Mouse (Mus musculus) hindbrain, embryonic 13.5 days (tissue): ENCODE measurements around the gene Pdcd1lg2. TPM values are rescaled to one million over a fixed set of nuclear protein-coding genes. Genes with fewer than 3 reads are reported as not detected.

Experiments
- ATAC-seq: fragments of 200-750 bp; cut with Nextera tagmentation; 2 replicates; pipeline ENCODE4 v1.8.0; 2017; ENCODE audit warnings: moderate TSS enrichment; ENCODE audit not compliant: low FRiP score
- H3K27ac ChIP-seq: fragments of 300-500 bp; sonication (generic); 2 replicates; pipeline ENCODE4 v1.5.1; 2015; ENCODE audit warnings: inconsistent platforms, mild to moderate bottlenecking, moderate library complexity
- H3K27me3 ChIP-seq: fragments of 300-500 bp; sonication (generic); 2 replicates; pipeline ENCODE4 v1.6.1; 2015; ENCODE audit warnings: mild to moderate bottlenecking, inconsistent platforms
- H3K36me3 ChIP-seq: fragments of 300-500 bp; sonication (generic); 2 replicates; pipeline ENCODE4 v1.6.1; 2015; ENCODE audit warnings: mild to moderate bottlenecking, inconsistent platforms
- H3K4me1 ChIP-seq: fragments of 300-500 bp; sonication (generic); replicated peaks from 2 replicates; pipeline ENCODE4 v1.6.1; 2015; ENCODE audit warnings: inconsistent platforms
- H3K4me2 ChIP-seq: fragments of 300-500 bp; sonication (generic); 2 replicates; pipeline ENCODE4 v1.6.1; 2015; ENCODE audit warnings: inconsistent platforms, mild to moderate bottlenecking, moderate library complexity
- H3K4me3 ChIP-seq: fragments of 300-500 bp; sonication (generic); 2 replicates; pipeline ENCODE4 v1.5.1; 2015; ENCODE audit warnings: mild to moderate bottlenecking, inconsistent platforms
- H3K9ac ChIP-seq: fragments of 300-500 bp; sonication (generic); 2 replicates; pipeline ENCODE4 v1.6.1; 2015; ENCODE audit warnings: mild to moderate bottlenecking, inconsistent platforms
- H3K9me3 ChIP-seq: fragments of 300-500 bp; sonication (generic); 2 replicates; pipeline ENCODE4 v1.6.1; 2016; ENCODE audit warnings: inconsistent platforms
- WGBS: fragments of 180-500 bp; shearing (Covaris S2); methylation state at CpG from one replicate; pipeline ENCODE4 v1.1.7; 2015; 5-methylcytosine and 5-hydroxymethylcytosine counted together
- polyA plus RNA-seq: library from polyadenylated mRNA; unstranded; fragments of >200 nt; fragmentation: Nextera tagmentation; extraction: Ambion mirVana; gene quantifications from 2 replicates; pipeline ENCODE4 v1.2.1, GENCODE M21; 2015

Gene Pdcd1lg2
- polyA plus RNA-seq, 1 experiment from 2014 or later = not detected

DNA sequence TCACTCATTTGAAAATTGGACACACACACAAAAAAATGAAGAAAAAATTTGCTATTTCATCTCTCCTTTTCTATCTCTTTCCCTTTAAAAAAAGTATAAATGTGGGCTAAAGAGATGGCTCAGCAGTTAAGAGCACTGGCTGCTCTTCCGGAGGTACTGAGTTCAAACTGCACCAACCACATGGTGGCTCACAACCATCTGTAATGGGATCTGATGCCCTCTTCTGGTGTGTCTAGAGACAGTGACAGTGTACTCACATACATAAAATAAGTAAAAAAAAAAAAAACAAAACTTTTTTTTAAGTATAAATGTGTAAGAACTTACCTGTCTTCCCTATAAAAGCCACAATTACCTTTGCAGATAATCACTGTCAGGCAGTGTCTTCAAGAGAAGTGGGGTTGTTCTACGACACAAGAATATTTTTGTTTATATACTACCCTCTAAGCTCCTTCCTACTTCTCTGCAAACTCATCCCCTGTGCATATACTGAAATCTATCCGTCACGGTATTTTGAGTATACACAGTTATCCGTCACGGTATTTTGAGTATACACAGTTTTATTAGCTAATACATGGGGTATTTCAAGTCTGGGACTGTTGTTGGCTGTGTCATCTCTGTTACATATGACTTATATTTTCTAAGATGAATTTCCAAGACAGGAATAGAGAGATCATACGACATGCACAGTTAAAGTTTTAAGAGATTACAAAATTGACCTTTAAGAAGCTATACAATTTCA, 40.0 kb upstream of the Pdcd1lg2 start:
- Histone ChIP-seq H3K27me3 (peaks cover 5% of the 10 kb centered on the region; the same call in 1 of the 2 replicates), H3K9ac (no peak overlapping the region), H3K27ac (no peak overlapping the region), H3K4me1 (peaks cover 4% of the 10 kb centered on the region; the same call in 1 of the 2 replicates), H3K9me3 (no peaks in the 10 kb centered on the region), H3K36me3 (no peaks in the 10 kb centered on the region), H3K4me3 (no peak overlapping the region), H3K4me2 (no peak overlapping the region)
- no peak for ATAC-seq
- 96% methylated on average over 7 of the region's 7 CpGs for WGBS

- H3K27me3 ChIP-seq = peaks cover 5% of the 10 kb centered on the region; the same call in 1 of the 2 replicates
- no peak overlapping the region for H3K27ac ChIP-seq
- H3K36me3 ChIP-seq = no peaks in the 10 kb centered on the region
- no peaks in the 10 kb centered on the region for H3K9me3 ChIP-seq
- 82% methylated on average over 18 of the region's 18 CpGs for WGBS
- H3K9ac ChIP-seq = no peak overlapping the region
- no peak overlapping the region for H3K4me3 ChIP-seq
- peaks cover 4% of the 10 kb centered on the region; the same call in 1 of the 2 replicates for H3K4me1 ChIP-seq
- no peak overlapping the region for H3K4me2 ChIP-seq
- ATAC-seq = no peak
Measured at GRCm38 (mm10) chr19:29371284-29372081, 39.2 kb upstream of the Pdcd1lg2 start.

- Histone ChIP-seq H3K9me3 (no peaks in the 10 kb centered on the region), H3K9ac (no peak overlapping the region), H3K4me1 (peaks cover 4% of the 10 kb centered on the region; the same call in 1 of the 2 replicates), H3K4me3 (no peak overlapping the region), H3K4me2 (no peak overlapping the region), H3K36me3 (no peaks in the 10 kb centered on the region), H3K27ac (no peak overlapping the region), H3K27me3 (peaks cover 5% of the 10 kb centered on the region; the same call in 1 of the 2 replicates)
- no peak for ATAC-seq
- WGBS = 87% methylated on average over 4 of the region's 4 CpGs
Measured at GRCm38 (mm10) chr19:29372138-29372537, 38.6 kb upstream of the Pdcd1lg2 start.

GRCm38 (mm10) chr19:29372621-29373020, 38.1 kb upstream of the Pdcd1lg2 start:
- no peak for ATAC-seq
- H3K36me3 ChIP-seq = no peaks in the 10 kb centered on the region
- H3K4me3 ChIP-seq = no peak overlapping the region
- no peak overlapping the region for H3K4me2 ChIP-seq
- peaks cover 5% of the 10 kb centered on the region; the same call in 1 of the 2 replicates for H3K27me3 ChIP-seq
- no peak overlapping the region for H3K9ac ChIP-seq
- H3K9me3 ChIP-seq = no peaks in the 10 kb centered on the region
- peaks cover under 1% of the 10 kb centered on the region; the same call in 1 of the 2 replicates for H3K4me1 ChIP-seq
- 86% methylated on average over 3 of the region's 3 CpGs for WGBS
- no peak overlapping the region for H3K27ac ChIP-seq

DNA sequence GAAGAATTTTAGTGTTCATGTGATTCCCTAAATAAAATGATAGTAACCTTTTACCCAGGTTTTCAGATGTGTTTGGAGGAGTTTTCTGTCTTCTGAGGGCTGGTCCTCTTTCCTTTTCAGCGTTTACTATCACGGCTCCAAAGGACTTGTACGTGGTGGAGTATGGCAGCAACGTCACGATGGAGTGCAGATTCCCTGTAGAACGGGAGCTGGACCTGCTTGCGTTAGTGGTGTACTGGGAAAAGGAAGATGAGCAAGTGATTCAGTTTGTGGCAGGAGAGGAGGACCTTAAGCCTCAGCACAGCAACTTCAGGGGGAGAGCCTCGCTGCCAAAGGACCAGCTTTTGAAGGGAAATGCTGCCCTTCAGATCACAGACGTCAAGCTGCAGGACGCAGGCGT, 37.3 kb upstream of the Pdcd1lg2 start:
- ATAC-seq = no peak
- H3K9me3 ChIP-seq = no peaks in the 10 kb centered on the region
- peak overlapping the region; percentile 38 for H3K4me2 ChIP-seq
- peaks cover 5% of the 10 kb centered on the region; the same call in 1 of the 2 replicates for H3K27me3 ChIP-seq
- H3K9ac ChIP-seq = 0 out of 2 replicates have a peak overlapping the region, but pooled peaks have one; percentile 35
- peak overlapping the region; percentile 6; the same call in 1 of the 2 replicates for H3K4me3 ChIP-seq
- no peaks in the 10 kb centered on the region for H3K4me1 ChIP-seq
- no peaks in the 10 kb centered on the region for H3K36me3 ChIP-seq
- WGBS = 46% methylated on average over 11 of the region's 11 CpGs
- no peak overlapping the region for H3K27ac ChIP-seq

DNA sequence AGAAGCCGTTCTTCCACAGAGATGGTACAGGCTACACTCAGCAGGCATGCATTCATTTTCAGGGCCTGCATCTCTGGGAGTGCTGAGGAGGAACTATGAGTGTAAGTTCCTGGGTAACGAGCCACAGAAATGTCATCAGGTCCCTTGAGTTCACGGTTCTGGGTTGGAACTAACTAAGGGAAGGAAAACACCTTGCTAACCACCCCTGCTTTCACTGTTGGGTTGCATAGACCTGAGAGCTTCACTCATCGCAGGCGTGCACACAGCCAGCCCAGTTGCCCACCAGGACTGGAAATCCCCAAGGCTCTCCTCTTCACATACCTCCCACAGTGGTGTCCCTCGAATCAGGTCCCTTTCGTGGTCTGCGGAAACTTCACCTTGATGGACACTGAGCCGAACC, 35.8 kb upstream of the Pdcd1lg2 start:
- Histone ChIP-seq H3K9me3 (no peaks in the 10 kb centered on the region), H3K27ac (no peak overlapping the region), H3K27me3 (no peaks in the 10 kb centered on the region), H3K9ac (no peak overlapping the region), H3K36me3 (no peaks in the 10 kb centered on the region), H3K4me1 (no peaks in the 10 kb centered on the region), H3K4me3 (no peak overlapping the region), H3K4me2 (no peak overlapping the region)
- no peak for ATAC-seq
- WGBS = 93% methylated on average over 9 of the region's 9 CpGs

GRCm38 (mm10) chr19:29376382-29376781, 34.3 kb upstream of the Pdcd1lg2 start:
- Histone ChIP-seq H3K4me3 (no peak overlapping the region), H3K9me3 (no peaks in the 10 kb centered on the region), H3K36me3 (no peaks in the 10 kb centered on the region), H3K9ac (no peak overlapping the region), H3K4me1 (no peaks in the 10 kb centered on the region), H3K27ac (no peak overlapping the region), H3K4me2 (no peak overlapping the region), H3K27me3 (no peaks in the 10 kb centered on the region)
- WGBS = 70% methylated on average over 3 of the region's 3 CpGs
- ATAC-seq = no peak

- no peaks in the 10 kb centered on the region for H3K36me3 ChIP-seq
- H3K27me3 ChIP-seq = no peaks in the 10 kb centered on the region
- WGBS = 91% methylated on average over 14 of the region's 14 CpGs
- H3K4me2 ChIP-seq = no peak overlapping the region
- H3K27ac ChIP-seq = no peak overlapping the region
- no peaks in the 10 kb centered on the region for H3K9me3 ChIP-seq
- no peak overlapping the region for H3K4me3 ChIP-seq
- no peak for ATAC-seq
- H3K9ac ChIP-seq = no peak overlapping the region
- H3K4me1 ChIP-seq = no peaks in the 10 kb centered on the region
Measured at GRCm38 (mm10) chr19:29379839-29380603, 30.7 kb upstream of the Pdcd1lg2 start.

DNA sequence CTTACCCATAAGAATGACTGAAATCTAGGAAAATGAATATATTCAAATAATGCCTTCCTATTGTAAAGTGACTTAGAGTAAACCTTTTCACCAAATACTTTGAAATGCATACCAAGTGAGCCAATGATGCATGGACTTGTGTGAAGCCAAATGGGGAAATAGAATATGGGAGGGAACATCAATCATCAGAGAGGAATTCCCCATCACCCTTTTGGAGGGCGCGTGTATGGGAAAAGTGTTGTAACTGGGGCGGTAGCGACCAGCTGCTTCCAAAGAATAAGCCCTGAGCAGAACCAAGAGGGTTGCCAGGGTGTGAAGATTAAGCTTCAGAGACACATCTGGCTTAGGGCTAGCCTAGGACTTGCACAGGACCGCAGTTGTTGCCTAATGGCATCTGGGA, 27.4 kb upstream of the Pdcd1lg2 start:
- no peak overlapping the region for H3K9ac ChIP-seq
- H3K4me2 ChIP-seq = no peak overlapping the region
- ATAC-seq = no peak
- H3K27me3 ChIP-seq = no peaks in the 10 kb centered on the region
- no peaks in the 10 kb centered on the region for H3K9me3 ChIP-seq
- no peak overlapping the region for H3K4me3 ChIP-seq
- H3K4me1 ChIP-seq = no peaks in the 10 kb centered on the region
- no peaks in the 10 kb centered on the region for H3K36me3 ChIP-seq
- WGBS = 90% methylated on average over 5 of the region's 5 CpGs
- no peak overlapping the region for H3K27ac ChIP-seq

GRCm38 (mm10) chr19:29384412-29384811, 26.3 kb upstream of the Pdcd1lg2 start:
- H3K27me3 ChIP-seq = no peaks in the 10 kb centered on the region
- no peak overlapping the region for H3K4me3 ChIP-seq
- H3K9me3 ChIP-seq = no peaks in the 10 kb centered on the region
- ATAC-seq = no peak
- 92% methylated on average over 9 of the region's 9 CpGs for WGBS
- no peak overlapping the region for H3K27ac ChIP-seq
- no peak overlapping the region for H3K4me2 ChIP-seq
- H3K9ac ChIP-seq = no peak overlapping the region
- no peaks in the 10 kb centered on the region for H3K36me3 ChIP-seq
- H3K4me1 ChIP-seq = no peaks in the 10 kb centered on the region

DNA sequence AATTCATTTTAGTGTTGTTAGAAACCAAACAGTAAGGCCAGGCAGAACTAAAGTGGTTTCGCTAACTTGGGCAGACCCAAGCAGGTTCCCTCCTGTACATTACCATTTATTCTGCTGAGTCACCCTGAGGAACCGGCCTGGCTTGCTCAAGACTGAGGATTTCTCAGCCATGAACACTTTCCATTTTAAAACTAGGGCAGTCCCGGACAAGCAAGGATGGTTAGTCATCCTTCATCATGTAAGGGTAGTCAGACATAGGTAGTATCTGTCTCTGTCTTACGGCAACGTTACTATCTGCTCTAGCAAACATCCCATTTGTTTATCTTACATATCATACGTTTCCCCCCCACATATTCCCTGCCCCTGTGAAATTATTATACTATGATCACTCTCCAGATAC, 25.7 kb upstream of the Pdcd1lg2 start:
- Histone ChIP-seq H3K27me3 (no peaks in the 10 kb centered on the region), H3K9ac (no peak overlapping the region), H3K4me3 (no peak overlapping the region), H3K9me3 (no peaks in the 10 kb centered on the region), H3K36me3 (no peaks in the 10 kb centered on the region), H3K4me1 (no peaks in the 10 kb centered on the region), H3K27ac (no peak overlapping the region), H3K4me2 (no peak overlapping the region)
- WGBS = 88% methylated on average over 6 of the region's 6 CpGs
- no peak for ATAC-seq

DNA sequence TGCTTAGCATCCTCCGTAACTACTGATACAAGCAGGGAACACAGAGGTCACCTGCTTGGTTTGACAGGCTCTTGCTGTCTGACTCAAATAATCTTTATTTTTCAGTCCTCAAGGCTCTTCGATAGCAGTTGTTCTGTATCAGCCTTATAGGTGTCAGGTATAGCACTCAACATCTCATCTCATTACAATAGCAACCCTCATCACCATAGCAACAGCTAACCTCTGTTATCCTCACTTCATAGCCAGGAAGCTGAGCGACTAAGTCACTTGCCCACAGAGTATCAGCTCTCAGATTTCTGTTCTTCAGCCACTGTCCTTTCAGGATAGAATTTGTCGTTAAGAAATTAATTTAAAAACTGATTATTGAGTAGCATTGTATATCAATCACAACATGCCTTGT, 24.9 kb upstream of the Pdcd1lg2 start:
- Histone ChIP-seq H3K4me2 (no peak overlapping the region), H3K27ac (no peak overlapping the region), H3K4me3 (no peak overlapping the region), H3K4me1 (no peaks in the 10 kb centered on the region), H3K9ac (no peak overlapping the region), H3K27me3 (no peaks in the 10 kb centered on the region), H3K36me3 (no peaks in the 10 kb centered on the region), H3K9me3 (no peaks in the 10 kb centered on the region)
- ATAC-seq = no peak
- WGBS = 81% methylated on average over 4 of the region's 4 CpGs
